Mouse (Mus musculus) testis, adult 2 months (tissue): ENCODE results near the gene Cnot2. TPM values are rescaled to one million over a fixed set of nuclear protein-coding genes. Genes with fewer than 3 reads are reported as not detected.
"Not testable (repeated sequence)": the region's sequence is repeated elsewhere in the genome, so short reads cannot be mapped to it uniquely, and the experiment has no call there.

ENCODE experiments used
- H3K27ac ChIP-seq: fragments of 200-500 bp; 2 replicates; pipeline ENCODE4 v1.5.1; 2012; ENCODE audit warnings: low read depth, low read length; ENCODE audit not compliant: control insufficient read depth, insufficient read depth
- H3K27me3 ChIP-seq: fragments of 200-500 bp; 2 replicates; pipeline ENCODE4 v1.6.1; 2012; ENCODE audit warnings: mild to moderate bottlenecking, low read length, moderate library complexity; ENCODE audit not compliant: control insufficient read depth, insufficient read depth
- H3K36me3 ChIP-seq: fragments of 200-500 bp; 2 replicates; pipeline ENCODE4 v1.6.1; 2012; ENCODE audit warnings: mild to moderate bottlenecking, low read length; ENCODE audit not compliant: control insufficient read depth, insufficient read depth
- H3K4me1 ChIP-seq: fragments of 200-500 bp; 2 replicates; pipeline ENCODE4 v1.6.1; 2012; ENCODE audit warnings: low read length; ENCODE audit not compliant: control insufficient read depth, insufficient read depth
- H3K4me3 ChIP-seq: fragments of 200-500 bp; 2 replicates; pipeline ENCODE4 v1.5.1; 2012; ENCODE audit warnings: low read depth, mild to moderate bottlenecking, low read length, moderate library complexity, mixed read lengths; ENCODE audit not compliant: control insufficient read depth
- CTCF ChIP-seq: fragments of 200-500 bp; IDR thresholded peaks from 2 replicates; pipeline ENCODE4 v1.5.1; 2012; ENCODE audit warnings: low read depth, mild to moderate bottlenecking, inconsistent platforms, low read length, moderate library complexity; ENCODE audit not compliant: control insufficient read depth, insufficient read depth, insufficient replicate concordance
- POLR2A ChIP-seq: fragments of 200-500 bp; IDR thresholded peaks from 2 replicates; pipeline ENCODE4 v1.6.1; 2012; ENCODE audit warnings: low read depth, mild to moderate bottlenecking, inconsistent platforms, low read length, moderate library complexity; ENCODE audit not compliant: control insufficient read depth
- polyA plus RNA-seq: library from polyadenylated mRNA; depleted of rRNA; stranded (reverse); fragments of >200 nt; gene quantifications from 2 replicates; pipeline ENCODE4 v1.2.3, GENCODE M21; 2012

Gene Cnot2
- polyA plus RNA-seq, 1 experiment: 41.9 TPM

DNA sequence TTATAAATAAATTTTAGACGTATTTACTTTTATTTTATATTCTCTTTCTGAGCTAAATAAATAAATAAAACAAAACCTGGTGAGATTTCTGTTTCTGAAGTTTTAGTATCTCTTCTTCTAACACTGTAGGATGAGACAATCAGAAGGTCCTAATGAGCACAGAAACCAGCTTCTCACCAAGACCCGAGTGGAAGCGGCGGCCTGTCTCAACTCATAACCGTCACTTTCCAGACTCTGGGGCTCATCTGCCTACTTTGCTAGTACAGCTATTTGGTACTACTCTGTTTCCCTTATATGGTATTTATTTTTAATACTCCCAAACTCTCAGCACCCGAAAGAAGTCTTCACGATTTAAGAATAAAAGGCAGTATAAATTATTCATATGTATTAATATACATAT is 10.8 kb downstream of the Cnot2 start:
- no peaks in the 10 kb centered on the region for H3K36me3 ChIP-seq
- H3K27ac ChIP-seq: no peak overlapping the region
- no peaks in the 10 kb centered on the region for H3K4me1 ChIP-seq
- TF ChIP-seq CTCF: no peak
- no peak overlapping the region for H3K4me3 ChIP-seq
- no peaks in the 10 kb centered on the region for H3K27me3 ChIP-seq

DNA sequence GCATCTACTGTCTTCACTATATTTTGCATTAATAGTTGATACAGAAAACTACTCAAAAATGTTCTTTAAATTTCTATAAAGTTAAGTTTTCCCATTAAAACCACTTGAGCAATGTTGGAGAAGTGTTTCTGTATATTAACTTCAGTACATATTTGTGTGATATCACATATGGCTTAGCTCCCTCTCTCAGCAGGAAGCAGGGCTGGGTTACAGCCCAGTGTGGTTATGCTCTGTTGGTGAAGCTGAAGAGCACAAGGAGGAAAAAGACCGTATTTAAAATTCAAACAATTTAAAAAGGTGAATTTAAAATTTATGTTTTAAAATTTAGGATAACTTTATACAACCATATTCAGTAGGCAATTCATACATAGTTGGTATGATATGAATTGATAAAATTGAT is 12.8 kb downstream of the Cnot2 start:
- Histone ChIP-seq H3K4me3 (no peak overlapping the region), H3K4me1 (no peaks in the 10 kb centered on the region), H3K27ac (no peak overlapping the region), H3K36me3 (no peaks in the 10 kb centered on the region), H3K27me3 (no peaks in the 10 kb centered on the region)
- TF ChIP-seq POLR2A (no peak), CTCF (no peak)

DNA sequence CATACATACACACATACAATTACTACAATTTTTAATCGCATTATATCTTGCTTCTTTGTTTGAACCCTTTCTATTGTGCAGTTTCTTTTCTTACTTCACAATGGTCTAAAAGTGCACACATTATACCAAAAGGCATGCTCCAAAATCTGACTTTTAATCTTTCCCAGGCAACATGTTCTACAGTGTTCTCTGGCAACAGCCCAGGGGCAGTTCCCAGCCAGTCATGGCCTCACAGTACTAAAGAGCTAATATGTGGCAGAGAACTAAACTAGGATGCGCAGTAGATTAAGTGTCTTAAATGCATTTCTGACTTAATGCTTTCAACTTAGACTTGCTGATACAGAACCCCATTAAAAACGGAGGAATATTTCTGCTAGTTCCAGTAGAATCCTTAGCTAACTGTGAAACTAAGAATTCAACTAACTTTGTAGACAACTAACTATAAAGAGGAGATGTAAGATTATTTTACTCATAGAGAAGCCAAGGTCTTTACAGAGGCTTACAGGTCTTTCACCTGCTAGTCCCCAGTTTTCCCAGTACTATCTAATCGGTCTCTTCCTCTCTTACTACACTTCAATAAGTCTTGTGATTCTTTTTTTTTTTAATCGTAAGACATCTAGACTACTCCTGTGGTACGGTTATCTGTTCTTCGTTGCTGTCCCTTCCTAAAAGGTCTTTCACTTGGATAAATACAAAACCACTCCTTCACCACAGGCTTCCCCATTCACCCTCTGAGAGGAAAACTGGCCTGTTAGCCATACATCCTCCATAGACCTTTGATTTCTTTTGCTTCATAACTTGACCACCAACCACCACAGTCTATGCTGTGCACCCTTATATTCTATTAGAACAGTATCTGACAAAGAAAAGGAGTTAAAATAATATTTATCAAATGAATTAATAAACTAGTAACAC is 13.6 kb downstream of the Cnot2 start:
- H3K4me1 ChIP-seq: no peaks in the 10 kb centered on the region
- TF ChIP-seq CTCF: no peak
- no peak for TF ChIP-seq POLR2A

DNA sequence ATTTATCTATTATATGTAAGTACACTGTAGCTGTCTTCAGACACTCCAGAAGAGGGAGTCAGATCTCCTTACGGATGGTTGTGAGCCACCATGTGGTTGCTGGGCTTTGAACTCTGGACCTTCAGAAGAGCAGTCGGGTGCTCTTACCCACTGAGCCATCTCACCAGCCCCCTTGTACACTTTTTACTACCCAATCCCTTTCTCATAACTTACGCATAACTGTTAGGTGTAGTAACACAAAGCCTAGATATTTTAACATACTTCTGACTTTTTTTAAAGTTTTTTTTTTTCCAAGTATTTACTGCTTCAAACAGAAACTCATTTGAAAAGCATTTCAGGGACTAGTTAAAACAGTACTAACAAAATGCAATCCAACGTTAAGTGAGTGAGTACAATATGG is 14.8 kb downstream of the Cnot2 start:
- not testable (repeated sequence) for H3K27ac ChIP-seq, H3K36me3 ChIP-seq, H3K27me3 ChIP-seq, H3K4me3 ChIP-seq, H3K4me1 ChIP-seq

More for the DNA sequence above, 13.6 kb downstream of the Cnot2 start:
- no peak overlapping the region for H3K27ac ChIP-seq
- H3K27me3 ChIP-seq: no peaks in the 10 kb centered on the region
- no peaks in the 10 kb centered on the region for H3K36me3 ChIP-seq
- no peak overlapping the region for H3K4me3 ChIP-seq

DNA sequence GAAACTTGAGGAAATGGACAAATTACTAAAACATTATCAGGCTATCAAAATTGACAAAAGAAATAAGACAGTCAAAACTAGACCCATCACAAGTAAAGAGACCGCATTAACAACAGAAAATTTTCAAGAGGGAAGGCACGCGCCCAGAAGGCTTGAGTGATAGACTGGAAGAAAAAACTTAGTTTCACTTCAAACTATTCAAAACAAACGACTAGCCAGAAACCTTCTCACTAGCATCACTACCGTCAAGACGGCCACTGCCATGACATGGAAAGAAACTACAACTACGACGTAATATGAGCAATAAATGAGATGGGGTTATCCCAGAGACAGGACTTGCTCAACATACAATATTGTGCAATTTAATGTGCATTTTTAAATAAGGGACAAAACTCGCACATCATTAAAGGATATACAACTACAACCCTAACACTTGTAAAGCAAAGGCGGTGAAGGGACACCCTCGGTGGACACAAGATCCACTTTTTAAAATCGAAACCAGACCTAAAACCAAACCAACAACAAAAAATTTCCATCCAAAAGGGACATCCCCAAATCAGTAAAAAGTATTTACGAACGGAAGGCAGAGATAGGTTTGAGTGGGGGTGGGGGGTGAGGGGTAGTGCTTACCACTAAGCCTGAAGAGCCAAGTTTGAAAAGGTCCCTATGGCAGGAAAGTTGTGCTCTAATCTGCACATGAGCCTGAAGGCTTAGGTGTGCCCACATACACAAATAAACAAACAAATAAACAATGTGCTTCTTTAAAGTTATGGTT is 16.3 kb downstream of the Cnot2 start:
- Histone ChIP-seq H3K27ac (no peak overlapping the region), H3K27me3 (no peaks in the 10 kb centered on the region), H3K36me3 (no peaks in the 10 kb centered on the region), H3K4me3 (no peak overlapping the region), H3K4me1 (no peaks in the 10 kb centered on the region)
- no peak for TF ChIP-seq POLR2A
- TF ChIP-seq CTCF: no peak

DNA sequence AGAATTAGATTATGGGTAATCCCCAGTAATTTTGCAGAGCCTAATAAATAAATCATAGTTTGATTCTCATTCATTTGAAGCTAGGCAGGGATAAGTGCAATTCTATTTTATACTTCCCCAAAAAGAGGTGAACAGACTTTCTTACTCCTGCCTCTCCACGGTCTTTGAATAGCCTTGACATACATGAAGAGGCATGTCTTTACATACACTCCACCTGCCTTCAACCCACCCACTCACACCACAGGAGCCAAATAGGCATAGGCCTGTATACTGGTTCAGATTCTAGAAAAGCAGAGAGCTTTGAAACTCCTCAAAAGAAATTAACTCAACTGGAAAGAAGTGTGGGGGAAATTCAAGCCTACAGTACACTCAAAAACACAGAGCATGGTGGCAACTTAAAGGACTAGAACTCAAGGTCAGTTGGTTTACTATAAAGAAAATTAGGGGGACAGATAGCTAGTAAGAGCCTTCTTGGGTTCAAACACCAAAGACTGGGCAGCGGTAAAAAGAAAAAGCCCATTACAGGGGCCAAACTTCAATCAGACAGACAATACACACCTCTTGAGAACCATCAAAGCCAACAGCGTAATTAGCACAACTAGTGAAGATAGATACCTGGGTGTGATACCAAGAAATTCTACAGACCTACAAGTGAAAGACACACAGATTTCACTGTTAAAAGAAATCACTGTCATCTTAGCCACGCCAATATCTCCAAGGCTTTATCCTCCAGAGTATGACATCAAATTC is 18.4 kb downstream of the Cnot2 start:
- no peaks in the 10 kb centered on the region for H3K27me3 ChIP-seq
- H3K36me3 ChIP-seq: no peaks in the 10 kb centered on the region
- H3K4me3 ChIP-seq: no peak overlapping the region
- no peak overlapping the region for H3K27ac ChIP-seq
- H3K4me1 ChIP-seq: no peaks in the 10 kb centered on the region
- TF ChIP-seq CTCF (no peak), POLR2A (no peak)

DNA sequence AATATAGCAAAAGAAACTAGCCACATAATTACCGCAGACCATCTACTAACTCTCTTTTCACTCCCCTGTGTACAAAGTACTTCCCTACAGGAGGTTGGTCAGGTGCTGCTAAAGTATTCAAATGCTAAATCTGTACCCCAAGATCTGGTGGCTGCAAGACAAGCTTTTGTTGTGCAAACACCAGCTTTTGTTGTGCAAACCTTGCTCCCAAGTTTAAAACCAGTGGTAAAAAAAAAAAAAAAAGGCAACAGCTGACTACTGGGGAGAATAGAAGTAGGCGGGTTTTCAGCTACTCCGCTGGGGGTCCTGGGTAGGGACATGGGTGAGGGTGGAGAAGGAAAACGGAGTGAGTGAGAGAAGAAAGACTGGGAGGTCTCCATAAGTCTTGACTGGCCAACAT is 19.1 kb downstream of the Cnot2 start:
- no peaks in the 10 kb centered on the region for H3K27me3 ChIP-seq
- no peak overlapping the region for H3K4me3 ChIP-seq
- no peak overlapping the region for H3K27ac ChIP-seq
- H3K4me1 ChIP-seq: no peaks in the 10 kb centered on the region
- no peak for TF ChIP-seq POLR2A
- no peak for TF ChIP-seq CTCF
- no peaks in the 10 kb centered on the region for H3K36me3 ChIP-seq
